In the genomic region with DNA sequence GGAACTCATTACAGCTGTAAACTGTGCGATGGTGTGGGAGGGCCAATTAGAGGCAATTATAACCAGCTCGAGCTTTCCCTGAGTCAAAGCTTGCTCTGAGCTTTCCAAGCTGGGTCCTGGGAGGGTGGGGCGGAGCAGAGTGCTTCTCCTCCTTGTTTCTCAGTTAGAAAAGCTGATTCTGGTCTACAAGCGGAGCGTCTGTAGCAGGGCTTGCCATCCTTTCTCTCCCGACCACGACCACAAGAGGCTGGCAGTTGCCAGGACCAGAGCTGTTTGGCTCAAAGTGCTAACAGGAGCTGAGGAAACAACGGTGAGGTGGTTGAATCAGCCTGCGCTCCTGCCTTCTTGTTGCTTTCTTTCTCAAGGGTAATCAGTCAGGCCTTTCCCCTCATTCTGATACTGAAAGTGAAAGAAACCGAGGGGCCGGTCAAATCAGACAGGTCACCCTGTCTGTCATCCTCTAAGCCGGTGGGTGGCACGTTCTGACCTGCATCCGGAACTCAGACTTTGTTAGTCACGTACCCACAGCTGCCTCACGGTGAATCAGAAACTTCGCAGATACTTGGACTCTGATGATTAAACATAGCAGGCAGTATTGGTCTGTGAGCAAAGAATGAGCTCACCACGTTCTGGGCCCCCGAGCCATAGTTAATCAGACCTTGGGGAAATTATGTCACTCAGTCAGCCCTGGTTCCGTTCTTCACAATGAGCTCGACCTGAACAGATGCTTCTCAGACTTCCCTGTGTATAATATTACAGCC, we compare ENCODE assay signal across 7 mouse cellular contexts.
DNase-seq lines count a peak whose midpoint lies in the region; ATAC-seq lines count a peak whose summit lies in the region.

No protein-coding gene starts in this region.

- H3K36me3 ChIP-seq in forebrain, embryonic 11.5 days (ENCODE audit: control insufficient read depth, insufficient read depth, low read length), result no peaks in the 10 kb centered on the region

- peak; percentile 73 for DNase-seq in adrenal gland, adult 2 months
- DNase-seq in forebrain, embryonic 11.5 days (ENCODE audit: low spot score), result peak; percentile 67
- DNase-seq in left cerebral cortex, adult 11 months (ENCODE audit: low spot score), result peak; percentile 52
- DNase-seq in lung, postnatal 14 days, result peak; percentile 45
- peak; percentile 73 for DNase-seq in right cerebral cortex, adult 18-20 months

- WGBS in forebrain, embryonic 11.5 days, result 31% methylated on average over 21 of the region's 21 CpGs

- H3K27me3 ChIP-seq in forebrain, embryonic 11.5 days (ENCODE audit: control insufficient read depth, insufficient read depth, low read length), result no peaks in the 10 kb centered on the region

- no peak overlapping the region for H3K27ac ChIP-seq in forebrain, embryonic 11.5 days (ENCODE audit: low read depth, low read length)

- ATAC-seq in CD4-positive, CD25-positive, alpha-beta regulatory T cell, adult 4 months, result peak; percentile 88
- ATAC-seq in forebrain, embryonic 11.5 days (replicated peaks; ENCODE audit: low FRiP score), result peak; percentile 77
- peak; percentile 85 to 89 for ATAC-seq in hematopoietic stem cell, adult 5-6 weeks (replicated peaks in 1 of 2; ENCODE audit: insufficient read depth in 1 of 2, low FRiP score in 2 of 2, low TSS enrichment in 1 of 2, low read depth in 1 of 2, poor library complexity in 2 of 2, severe bottlenecking in 2 of 2)

- H3K4me1 ChIP-seq in forebrain, embryonic 11.5 days (replicated peaks; ENCODE audit: control insufficient read depth, insufficient read depth, low read length), result peaks cover 11% of the 10 kb centered on the region; the same call in 1 of the 2 replicates

- peak overlapping the region; percentile 49; the same call in 1 of the 2 replicates for H3K9ac ChIP-seq in forebrain, embryonic 11.5 days (ENCODE audit: low read length)

- H3K9me3 ChIP-seq in forebrain, embryonic 11.5 days (ENCODE audit: control insufficient read depth, low read length), result no peaks in the 10 kb centered on the region

- H3K4me2 ChIP-seq in forebrain, embryonic 11.5 days (ENCODE audit: low read depth, low read length, severe bottlenecking), result peak overlapping the region; percentile 41; the same call in 1 of the 2 replicates

- no peak overlapping the region for H3K4me3 ChIP-seq in forebrain, embryonic 11.5 days (ENCODE audit: low read depth, low read length)
